Mouse (Mus musculus): ENCODE measurements around the gene Sgca. TPM values are rescaled to one million over a fixed set of nuclear protein-coding genes. Genes with fewer than 3 reads are reported as not detected.

The Sgca gene
- polyA plus RNA-seq, 1 experiment from 2014 or later: 0.20 TPM

Other genes with a start within 250 kb of the Sgca start
- gene Cdc34b, start 234.5 kb downstream of the Sgca start, polyA plus RNA-seq (2016; fragmentation: Nextera tagmentation; extraction: Ambion mirVana): 0.20 and 0.32 TPM in 2 replicates
- not detected in 2 replicates for gene Tmem92, start 193.6 kb downstream of the Sgca start, polyA plus RNA-seq (2016; fragmentation: Nextera tagmentation; extraction: Ambion mirVana)
- 85.4 and 177 TPM in 2 replicates for gene Col1a1, start 40.1 kb downstream of the Sgca start, polyA plus RNA-seq (2016; fragmentation: Nextera tagmentation; extraction: Ambion mirVana)
- not detected in 2 replicates for gene Hils1, start 8.7 kb downstream of the Sgca start, polyA plus RNA-seq (2016; fragmentation: Nextera tagmentation; extraction: Ambion mirVana)
- gene Ppp1r9b, start 14.7 kb upstream of the Sgca start, polyA plus RNA-seq (2016; fragmentation: Nextera tagmentation; extraction: Ambion mirVana): 8.6 and 9.0 TPM in 2 replicates
- gene Samd14, start 33.6 kb upstream of the Sgca start, polyA plus RNA-seq (2016; fragmentation: Nextera tagmentation; extraction: Ambion mirVana): 40.8 and 58.6 TPM in 2 replicates
- gene Pdk2, start 65.0 kb upstream of the Sgca start, polyA plus RNA-seq (2016; fragmentation: Nextera tagmentation; extraction: Ambion mirVana): 9.7 and 15.3 TPM in 2 replicates
- 5.1 and 5.4 TPM in 2 replicates for gene Itga3, start 100.5 kb upstream of the Sgca start, polyA plus RNA-seq (2016; fragmentation: Nextera tagmentation; extraction: Ambion mirVana)
- gene Dlx3, start 143.8 kb upstream of the Sgca start, polyA plus RNA-seq (2016; fragmentation: Nextera tagmentation; extraction: Ambion mirVana): 0.89 and 1.3 TPM in 2 replicates
- gene Dlx4, start 169.9 kb upstream of the Sgca start, polyA plus RNA-seq (2016; fragmentation: Nextera tagmentation; extraction: Ambion mirVana): 0.10 and 0.15 TPM in 2 replicates